Mouse (Mus musculus) liver, postnatal 0 days (tissue): ENCODE measurements around the gene AC129217.1. TPM values are rescaled to one million over a fixed set of nuclear protein-coding genes. Genes with fewer than 3 reads are reported as not detected.
"Not testable (repeated sequence)": the region's sequence is repeated elsewhere in the genome, so short reads cannot be mapped to it uniquely, and the experiment has no call there.

Source experiments
- ATAC-seq: fragments of 200-750 bp; cut with Nextera tagmentation; 2 replicates; pipeline ENCODE4 v1.8.0; 2017; ENCODE audit warnings: mild to moderate bottlenecking, moderate library complexity
- DNase-seq: peaks from one replicate; pipeline ENCODE4 v3.0.0-alpha.2; 2016
- H3K27ac ChIP-seq: fragments of 300-500 bp; sonication (generic); 2 replicates; pipeline ENCODE4 v1.5.1; 2014; ENCODE audit warnings: antibody characterized with exemption, moderate library complexity, mild to moderate bottlenecking, low read depth
- H3K27me3 ChIP-seq: fragments of 300-500 bp; sonication (generic); 2 replicates; pipeline ENCODE4 v1.6.1; 2014; ENCODE audit warnings: low read length, control low read depth, mixed read lengths; ENCODE audit not compliant: insufficient read depth
- H3K36me3 ChIP-seq: fragments of 300-500 bp; sonication (generic); replicated peaks from 2 replicates; pipeline ENCODE4 v1.6.1; 2014; ENCODE audit warnings: mild to moderate bottlenecking, control low read depth, low read length, moderate library complexity, mixed read lengths; ENCODE audit not compliant: insufficient read depth
- H3K4me1 ChIP-seq: fragments of 300-500 bp; sonication (generic); 2 replicates; pipeline ENCODE4 v1.6.1; 2014; ENCODE audit warnings: antibody characterized with exemption, mild to moderate bottlenecking, control low read depth; ENCODE audit not compliant: insufficient read depth
- H3K4me2 ChIP-seq: fragments of 300-500 bp; sonication (generic); 2 replicates; pipeline ENCODE4 v1.6.1; 2014; ENCODE audit warnings: low read depth, mild to moderate bottlenecking, low read length, moderate library complexity, mixed read lengths
- H3K4me3 ChIP-seq: fragments of 300-500 bp; sonication (generic); 2 replicates; pipeline ENCODE4 v1.5.1; 2014; ENCODE audit warnings: low read depth, low read length
- H3K9ac ChIP-seq: fragments of 300-500 bp; sonication (generic); replicated peaks from 2 replicates; pipeline ENCODE4 v1.6.1; 2014; ENCODE audit warnings: mild to moderate bottlenecking, moderate library complexity
- H3K9me3 ChIP-seq: fragments of 300-500 bp; sonication (generic); 2 replicates; pipeline ENCODE4 v1.6.1; 2016; ENCODE audit warnings: mild to moderate bottlenecking, control low read depth, low read length, mixed read lengths
- CTCF ChIP-seq: sonication (generic); IDR thresholded peaks from 2 replicates; pipeline ENCODE4 v1.5.1; 2016; ENCODE audit warnings: antibody characterized with exemption, low read depth
- EP300 ChIP-seq: IDR thresholded peaks from 2 replicates; pipeline ENCODE4 v1.6.1; 2016; ENCODE audit warnings: antibody characterized with exemption, low read depth, mild to moderate bottlenecking
- WGBS: fragments of 180-500 bp; shearing (Covaris S2); extraction: QIAGEN DNeasy Blood & Tissue Kit; methylation state at CpG from one replicate; pipeline ENCODE4 v1.1.7; 2014; ENCODE audit not compliant: insufficient replicate concordance; 5-methylcytosine and 5-hydroxymethylcytosine counted together
- polyA plus RNA-seq: library from polyadenylated mRNA; unstranded; fragments of >200 nt; fragmentation: Nextera tagmentation; extraction: Ambion mirVana; gene quantifications from 2 replicates; pipeline ENCODE4 v1.2.1, GENCODE M21; 2015

AC129217.1 gene
- polyA plus RNA-seq, 1 experiment from 2014 or later, result not detected

DNA sequence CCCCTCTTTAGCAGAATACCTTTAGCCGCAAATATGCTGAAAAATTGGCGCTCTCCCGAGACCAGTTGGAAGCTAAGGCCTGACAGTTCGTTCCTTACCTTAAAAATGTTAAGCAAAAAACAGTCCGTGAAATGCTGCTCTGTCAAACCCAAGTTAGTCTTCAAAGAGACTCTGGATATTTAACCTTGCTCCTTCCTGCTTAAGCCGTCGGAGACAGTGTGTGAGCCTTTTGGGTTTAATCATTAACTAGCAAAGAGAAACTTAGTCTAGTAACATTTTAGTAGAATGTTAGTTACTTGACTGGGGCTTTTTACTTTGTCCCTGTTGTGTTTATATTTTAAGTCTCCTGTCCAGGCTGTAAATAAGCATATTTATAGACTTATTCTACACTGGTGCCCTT lies 8.4 kb upstream of the AC129217.1 start:
- ATAC-seq (no peak), DNase-seq (no peak)
- peak overlapping the region; percentile 87 for H3K4me2 ChIP-seq
- H3K27me3 ChIP-seq, result no peaks in the 10 kb centered on the region
- peak overlapping the region; percentile 99 for H3K27ac ChIP-seq
- 0% methylated on average over 7 of the region's 7 CpGs for WGBS
- H3K36me3 ChIP-seq, result peaks cover 33% of the 10 kb centered on the region
- H3K9ac ChIP-seq, result peak overlapping the region; percentile 94
- peaks cover 22% of the 10 kb centered on the region for H3K4me1 ChIP-seq
- no peaks in the 10 kb centered on the region for H3K9me3 ChIP-seq
- peak overlapping the region; percentile 98 for H3K4me3 ChIP-seq
- TF ChIP-seq EP300 (no peak), CTCF (no peak)

DNA sequence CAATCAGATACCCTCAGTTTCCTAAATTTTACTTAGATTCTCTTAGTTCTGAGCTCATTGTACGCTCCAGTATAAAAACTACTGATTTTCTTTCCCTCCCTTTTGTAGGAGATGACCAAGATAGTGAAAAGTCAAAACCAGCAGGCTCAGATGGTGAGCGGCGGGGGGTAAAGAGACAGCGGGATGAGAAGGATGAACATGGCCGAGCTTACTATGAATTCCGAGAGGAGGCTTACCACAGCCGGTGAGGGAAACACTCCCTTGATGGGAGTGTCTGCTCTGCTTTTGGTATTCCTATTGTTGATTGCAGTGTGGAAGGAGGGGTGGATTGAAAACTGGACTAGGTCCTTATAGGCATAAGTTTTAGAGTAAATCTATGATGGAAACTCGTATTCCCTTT lies 6.9 kb upstream of the AC129217.1 start:
- Histone ChIP-seq H3K4me2 (peak overlapping the region; percentile 87), H3K4me3 (peak overlapping the region; percentile 98), H3K27me3 (no peaks in the 10 kb centered on the region), H3K4me1 (peaks cover 21% of the 10 kb centered on the region), H3K9ac (peak overlapping the region; percentile 94; the same call in 1 of the 2 replicates), H3K36me3 (peaks cover 49% of the 10 kb centered on the region), H3K27ac (no peak overlapping the region), H3K9me3 (no peaks in the 10 kb centered on the region)
- DNase-seq (no peak), ATAC-seq (no peak)
- TF ChIP-seq EP300 (no peak), CTCF (no peak)
- 80% methylated on average over 8 of the region's 8 CpGs for WGBS

DNA sequence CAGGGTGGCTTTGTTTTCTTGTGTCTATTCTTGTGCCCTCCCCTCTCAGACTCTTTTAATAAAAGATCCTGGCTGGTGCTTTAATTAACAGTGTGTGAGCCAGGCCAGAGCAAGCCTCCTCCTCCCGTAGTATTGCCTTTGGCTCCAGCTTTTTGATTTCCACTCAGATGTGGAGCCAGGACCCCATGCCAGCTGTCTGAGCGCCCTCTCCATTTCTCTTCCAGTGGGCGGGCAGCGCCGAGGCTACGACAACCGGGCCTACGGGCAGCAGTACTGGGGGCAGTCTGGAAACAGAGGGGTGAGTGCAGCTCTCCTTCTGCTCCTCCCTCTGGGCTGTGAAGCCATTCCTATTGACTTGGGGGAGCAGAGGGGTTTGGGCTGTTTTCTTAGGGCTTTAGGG lies 1.1 kb downstream of the AC129217.1 start:
- Histone ChIP-seq H3K27ac (no peak overlapping the region), H3K27me3 (no peaks in the 10 kb centered on the region), H3K9ac (no peak overlapping the region; the same call in 1 of the 2 replicates), H3K4me1 (no peaks in the 10 kb centered on the region), H3K4me2 (no peak overlapping the region), H3K9me3 (no peaks in the 10 kb centered on the region), H3K4me3 (no peak overlapping the region), H3K36me3 (peaks cover 92% of the 10 kb centered on the region)
- 95% methylated on average over 8 of the region's 8 CpGs for WGBS
- TF ChIP-seq CTCF (no peak), EP300 (no peak)
- no peak for ATAC-seq
- DNase-seq, result no peak

DNA sequence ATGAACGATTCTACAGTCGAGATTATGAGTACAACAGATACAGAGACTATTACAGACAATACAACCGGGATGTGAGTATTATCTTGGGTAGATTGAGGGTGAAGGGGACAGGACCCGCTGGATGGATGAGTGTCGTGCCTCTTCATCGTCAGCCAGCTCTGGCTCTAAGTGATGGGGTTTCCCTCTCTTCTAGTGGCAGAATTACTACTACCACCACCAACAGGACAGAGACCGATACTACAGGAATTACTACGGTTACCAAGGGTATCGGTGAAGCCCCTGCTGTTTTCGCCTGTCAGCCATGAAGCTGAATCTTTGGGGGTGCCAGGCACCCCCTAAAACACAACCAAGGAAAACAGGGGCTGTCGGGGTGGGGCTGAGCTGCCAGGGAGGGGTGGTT lies 1.7 kb downstream of the AC129217.1 start:
- no peaks in the 10 kb centered on the region for H3K4me1 ChIP-seq
- WGBS, result 86% methylated on average over 11 of the region's 11 CpGs
- no peaks in the 10 kb centered on the region for H3K27me3 ChIP-seq
- no peak overlapping the region for H3K4me3 ChIP-seq
- peak; percentile 16 for TF ChIP-seq CTCF
- no peak for TF ChIP-seq EP300
- ATAC-seq (no peak), DNase-seq (no peak)
- H3K36me3 ChIP-seq, result peaks cover 89% of the 10 kb centered on the region
- H3K9ac ChIP-seq, result no peak overlapping the region
- no peak overlapping the region for H3K4me2 ChIP-seq
- no peaks in the 10 kb centered on the region for H3K9me3 ChIP-seq
- H3K27ac ChIP-seq, result no peak overlapping the region

DNA sequence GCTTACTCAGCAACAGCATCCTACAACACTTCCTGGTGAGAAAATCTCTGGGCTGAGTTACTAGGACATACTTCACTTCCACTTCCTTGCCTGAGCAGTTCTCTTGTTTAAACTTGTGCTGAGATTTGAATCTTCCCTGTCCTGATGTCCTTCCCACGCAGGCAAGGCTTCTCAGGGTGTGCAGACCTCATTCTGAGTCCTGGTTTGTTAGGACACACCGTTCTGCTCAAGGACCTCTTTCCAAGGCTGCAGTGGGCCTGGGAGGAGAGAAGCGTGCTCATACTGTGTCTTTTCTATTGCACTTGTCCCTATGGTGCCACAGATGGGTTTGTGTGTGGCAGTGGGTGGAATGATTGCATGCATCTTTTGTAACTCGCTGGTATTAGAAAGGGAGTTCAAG lies 3.4 kb downstream of the AC129217.1 start:
- WGBS, result 87% methylated on average over 4 of the region's 4 CpGs
- no peak overlapping the region for H3K4me2 ChIP-seq
- H3K9ac ChIP-seq, result no peak overlapping the region
- H3K4me3 ChIP-seq, result no peak overlapping the region
- TF ChIP-seq EP300 (no peak), CTCF (no peak)
- ATAC-seq, result no peak
- H3K9me3 ChIP-seq, result no peaks in the 10 kb centered on the region
- peaks cover 4% of the 10 kb centered on the region for H3K4me1 ChIP-seq
- peaks cover 72% of the 10 kb centered on the region for H3K36me3 ChIP-seq
- no peak overlapping the region for H3K27ac ChIP-seq
- DNase-seq, result no peak
- no peaks in the 10 kb centered on the region for H3K27me3 ChIP-seq

DNA sequence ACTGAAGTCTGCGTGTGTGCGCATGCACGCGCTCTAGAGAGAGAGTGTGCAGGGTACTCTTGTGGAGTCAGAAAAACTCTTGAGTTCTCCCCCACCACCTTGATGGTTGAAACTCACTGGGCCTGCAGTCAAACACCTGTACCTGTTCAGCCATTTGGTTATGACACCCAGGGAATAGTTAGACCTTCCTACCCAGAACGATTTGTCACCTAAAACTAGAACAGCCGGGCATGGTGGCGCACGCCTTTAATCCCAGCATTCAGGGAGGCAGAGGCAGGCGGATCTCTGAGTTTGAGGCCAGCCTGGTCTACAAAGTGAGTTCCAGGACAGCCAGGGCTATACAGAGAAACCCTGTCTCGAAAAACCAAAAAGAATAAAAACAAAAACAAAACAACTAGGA lies 6.8 kb downstream of the AC129217.1 start:
- not testable (repeated sequence) for H3K27me3 ChIP-seq, H3K9me3 ChIP-seq, H3K4me2 ChIP-seq, H3K27ac ChIP-seq, H3K4me3 ChIP-seq, ATAC-seq, H3K9ac ChIP-seq, DNase-seq
- 95% methylated on average over 10 of the region's 10 CpGs for WGBS
- H3K36me3 ChIP-seq, result peaks cover 39% of the 10 kb centered on the region
- peaks cover 32% of the 10 kb centered on the region for H3K4me1 ChIP-seq

DNA sequence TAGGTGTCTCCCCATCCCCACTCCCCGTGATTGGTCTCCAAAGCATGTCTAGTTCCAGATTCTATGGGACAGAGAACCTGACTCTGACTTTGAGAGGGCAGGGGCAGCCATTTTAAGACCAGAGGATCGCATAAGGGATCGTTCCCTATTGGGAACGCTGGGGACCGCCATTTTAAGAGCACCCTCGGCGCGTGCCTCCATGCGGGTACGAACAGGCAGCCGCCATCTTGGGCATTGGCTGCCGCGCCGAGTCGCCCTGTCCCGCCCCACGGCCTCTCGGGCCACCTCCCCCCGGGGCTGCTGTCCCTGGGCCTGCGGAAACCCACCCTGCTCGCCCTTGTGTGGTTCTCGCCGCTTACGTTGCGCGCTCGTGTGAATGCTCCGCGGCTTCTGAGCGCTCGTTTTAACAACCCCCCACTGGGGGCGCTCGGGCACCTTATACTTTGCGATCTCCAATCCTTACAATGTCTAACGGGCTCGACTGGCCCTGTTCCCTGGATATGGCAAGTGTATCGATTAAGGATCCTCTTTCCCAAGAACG lies 7.7 kb downstream of the AC129217.1 start, which contains the start of gene Bscl2:
Gene Bscl2, plus strand, starts transcription at position 217 of the 541 bp plus-strand sequence.
- Histone ChIP-seq H3K4me3 (peak within 1 kb of the TSS; percentile 63), H3K4me1 (peaks cover 32% of the 10 kb centered on the region), H3K4me2 (peak within 1 kb of the TSS; percentile 97), H3K9ac (peak within 1 kb of the TSS; percentile 77), H3K27ac (peak within 1 kb of the TSS; percentile 91), H3K27me3 (no peaks in the 10 kb centered on the region), H3K9me3 (no peaks in the 10 kb centered on the region), H3K36me3 (peaks cover 29% of the 10 kb centered on the region)
- DNase-seq (peak; percentile 86), ATAC-seq (peak; percentile 84)
- WGBS, result 1% methylated on average over 38 of the region's 38 CpGs
- TF ChIP-seq EP300 (no peak; the same call in 1 of the 2 replicates), CTCF (peak; percentile 70)
